ENCODE assay signal across 9 mouse cellular contexts in genomic region chr10:127569450-127569849, GRCm38 (mm10). TPM values are rescaled to one million over a fixed set of nuclear protein-coding genes. Genes with fewer than 3 reads are reported as not detected.
DNase-seq lines count a peak whose midpoint lies in the region; ATAC-seq lines count a peak whose summit lies in the region.
"Had no signal": no experiment of that assay in that cellular context is flagged by ENCODE, and none has a peak within 500 bp of the region (broad histone marks: within the 10 kb centered on the region; RNA-seq: fewer than 3 reads in every experiment).

No protein-coding gene starts in this region.

- no peak overlapping the region for H3K9ac ChIP-seq in heart, embryonic 12.5 days
- no peak overlapping the region for H3K9ac ChIP-seq in forebrain, embryonic 11.5 days (ENCODE audit: low read length)
- H3K9ac ChIP-seq in hindbrain, embryonic 14.5 days, result no peak overlapping the region

- peak; percentile 98 for DNase-seq in heart, adult 11 months
- DNase-seq in c-Kit-negative CD71-positive TER-119-positive erythroid progenitor cells, embryonic 14.5 days (ENCODE audit: low read depth, low spot score), result peak; percentile 52
- DNase-seq in forebrain, embryonic 11.5 days (ENCODE audit: low spot score), result peak; percentile 84
- DNase-seq in hindbrain, embryonic 14.5 days (ENCODE audit: low spot score), result peak; percentile 86
- DNase-seq in layer of hippocampus, postnatal 36 days, result peak; percentile 32 to 49
- peak; percentile 81 to 89 for DNase-seq in spleen, postnatal 10 days (ENCODE audit: low spot score in 2 of 2)

- H3K9me3 ChIP-seq in heart, embryonic 12.5 days (replicated peaks), result no peaks in the 10 kb centered on the region
- H3K9me3 ChIP-seq in forebrain, embryonic 11.5 days (ENCODE audit: control insufficient read depth, low read length), result no peaks in the 10 kb centered on the region
- no peaks in the 10 kb centered on the region for H3K9me3 ChIP-seq in hindbrain, embryonic 14.5 days (ENCODE audit: control insufficient read depth, low read length)

- 26% methylated on average over 3 of the region's 3 CpGs for WGBS in heart, embryonic 12.5 days
- 48% methylated on average over 3 of the region's 3 CpGs for WGBS in forebrain, embryonic 11.5 days
- WGBS in hindbrain, embryonic 14.5 days, result 32% methylated on average over 3 of the region's 3 CpGs

- peaks cover 65% of the 10 kb centered on the region for H3K36me3 ChIP-seq in heart, embryonic 12.5 days
- peaks cover 15% of the 10 kb centered on the region for H3K36me3 ChIP-seq in forebrain, embryonic 11.5 days (ENCODE audit: control insufficient read depth, insufficient read depth, low read length)
- H3K36me3 ChIP-seq in hindbrain, embryonic 14.5 days (replicated peaks; ENCODE audit: control insufficient read depth, insufficient read depth), result peaks cover 90% of the 10 kb centered on the region

- no peak overlapping the region for H3K4me3 ChIP-seq in heart, embryonic 12.5 days
- no peak overlapping the region for H3K4me3 ChIP-seq in forebrain, embryonic 11.5 days (ENCODE audit: low read depth, low read length)
- no peak overlapping the region for H3K4me3 ChIP-seq in hindbrain, embryonic 14.5 days (replicated peaks; ENCODE audit: low read length)

- H3K4me2 ChIP-seq in heart, embryonic 12.5 days, result no peak overlapping the region
- no peak overlapping the region for H3K4me2 ChIP-seq in forebrain, embryonic 11.5 days (ENCODE audit: low read depth, low read length, severe bottlenecking)
- no peak overlapping the region for H3K4me2 ChIP-seq in hindbrain, embryonic 14.5 days (replicated peaks)

- H3K27me3 ChIP-seq in heart, embryonic 12.5 days (replicated peaks), result no peaks in the 10 kb centered on the region
- H3K27me3 ChIP-seq in forebrain, embryonic 11.5 days (ENCODE audit: control insufficient read depth, insufficient read depth, low read length), result no peaks in the 10 kb centered on the region
- H3K27me3 ChIP-seq in hindbrain, embryonic 14.5 days (ENCODE audit: control insufficient read depth, insufficient read depth, low read length), result no peaks in the 10 kb centered on the region

- H3K27ac ChIP-seq in heart, embryonic 12.5 days (ENCODE audit: poor library complexity, severe bottlenecking), result no peak overlapping the region
- H3K27ac ChIP-seq in forebrain, embryonic 11.5 days (ENCODE audit: low read depth, low read length), result no peak overlapping the region
- no peak overlapping the region for H3K27ac ChIP-seq in hindbrain, embryonic 14.5 days

- no peak for ATAC-seq in heart, embryonic 12.5 days (ENCODE audit: insufficient number of reproducible peaks, low FRiP score)
- peak; percentile 51; the same call in 1 of the 2 replicates for ATAC-seq in forebrain, embryonic 11.5 days (replicated peaks; ENCODE audit: low FRiP score)
- peak; percentile 56; the same call in 1 of the 2 replicates for ATAC-seq in hindbrain, embryonic 14.5 days (ENCODE audit: low FRiP score)
- peak; percentile 40; the same call in 1 of the 2 replicates for ATAC-seq in megakaryocyte-erythroid progenitor cell, adult 5-6 weeks (replicated peaks; ENCODE audit: low FRiP score, low TSS enrichment, poor library complexity, severe bottlenecking)

- peaks cover 11% of the 10 kb centered on the region for H3K4me1 ChIP-seq in heart, embryonic 12.5 days (replicated peaks)
- H3K4me1 ChIP-seq in forebrain, embryonic 11.5 days (replicated peaks; ENCODE audit: control insufficient read depth, insufficient read depth, low read length), result no peaks in the 10 kb centered on the region
- no peaks in the 10 kb centered on the region for H3K4me1 ChIP-seq in hindbrain, embryonic 14.5 days (replicated peaks; ENCODE audit: control insufficient read depth, insufficient read depth, low read length)

RNA-seq across cellular contexts. Expression of gene Nxph4, which starts 35.1 kb away (rescaled TPM):
- polyA plus RNA-seq in heart, embryonic 12.5 days (2016; fragmentation: Nextera tagmentation; extraction: Ambion mirVana), result 0.33 and 0.65 TPM in 2 replicates
- polyA plus RNA-seq in forebrain, embryonic 11.5 days (2014; fragmentation: Nextera tagmentation; extraction: Ambion mirVana), result 37.6 and 40.4 TPM in 2 replicates
- polyA plus RNA-seq in hindbrain, embryonic 14.5 days (2014; fragmentation: Nextera tagmentation; extraction: Ambion mirVana), result 94.1 and 105 TPM in 2 replicates
- 1 to 10 TPM; 1.3 to 1.7 TPM for total RNA-seq in layer of hippocampus, postnatal 36 days (2021)
- total RNA-seq in megakaryocyte-erythroid progenitor cell, adult 5-6 weeks (2014; fragmentation: Nextera tagmentation), result not detected in 2 replicates
- not detected in 2 replicates for total RNA-seq in megakaryocyte-erythroid progenitor cell, adult 5-6 weeks (2017)
- total RNA-seq: neutrophil, adult 5-6 weeks had no signal

RNA-seq across cellular contexts. Expression of gene Shmt2, which starts 47.2 kb away (rescaled TPM):
- polyA plus RNA-seq in heart, embryonic 12.5 days (2016; fragmentation: Nextera tagmentation; extraction: Ambion mirVana), result 80.4 and 83.8 TPM in 2 replicates
- 112 and 123 TPM in 2 replicates for polyA plus RNA-seq in forebrain, embryonic 11.5 days (2014; fragmentation: Nextera tagmentation; extraction: Ambion mirVana)
- 45.6 and 47.4 TPM in 2 replicates for polyA plus RNA-seq in hindbrain, embryonic 14.5 days (2014; fragmentation: Nextera tagmentation; extraction: Ambion mirVana)
- total RNA-seq in layer of hippocampus, postnatal 36 days (2021), result 10 to 100 TPM; 27.4 to 29.9 TPM
- total RNA-seq in megakaryocyte-erythroid progenitor cell, adult 5-6 weeks (2014; fragmentation: Nextera tagmentation), result 159 and 164 TPM in 2 replicates
- total RNA-seq in megakaryocyte-erythroid progenitor cell, adult 5-6 weeks (2017), result 76.6 and 87.1 TPM in 2 replicates

RNA-seq across cellular contexts. Expression of gene Lrp1, which starts 51.5 kb away (rescaled TPM):
- 43.3 and 46.1 TPM in 2 replicates for polyA plus RNA-seq in heart, embryonic 12.5 days (2016; fragmentation: Nextera tagmentation; extraction: Ambion mirVana)
- 71.2 and 75.0 TPM in 2 replicates for polyA plus RNA-seq in forebrain, embryonic 11.5 days (2014; fragmentation: Nextera tagmentation; extraction: Ambion mirVana)
- 118 and 119 TPM in 2 replicates for polyA plus RNA-seq in hindbrain, embryonic 14.5 days (2014; fragmentation: Nextera tagmentation; extraction: Ambion mirVana)
- 100 to 1,000 TPM; 268 to 307 TPM for total RNA-seq in layer of hippocampus, postnatal 36 days (2021)
- total RNA-seq in megakaryocyte-erythroid progenitor cell, adult 5-6 weeks (2014; fragmentation: Nextera tagmentation), result 0.26 TPM in 1 of 2 replicates, not detected in the other
- 0.04 TPM in 1 of 2 replicates, not detected in the other for total RNA-seq in megakaryocyte-erythroid progenitor cell, adult 5-6 weeks (2017)

RNA-seq across cellular contexts. Expression of gene Ndufa4l2, which starts 54.7 kb away (rescaled TPM):
- 19.5 and 24.4 TPM in 2 replicates for polyA plus RNA-seq in heart, embryonic 12.5 days (2016; fragmentation: Nextera tagmentation; extraction: Ambion mirVana)
- polyA plus RNA-seq in forebrain, embryonic 11.5 days (2014; fragmentation: Nextera tagmentation; extraction: Ambion mirVana), result 5.9 and 6.1 TPM in 2 replicates
- polyA plus RNA-seq in hindbrain, embryonic 14.5 days (2014; fragmentation: Nextera tagmentation; extraction: Ambion mirVana), result 12.7 and 18.0 TPM in 2 replicates
- 1 to 10 TPM; 3.5 to 4.8 TPM for total RNA-seq in layer of hippocampus, postnatal 36 days (2021)
- total RNA-seq in megakaryocyte-erythroid progenitor cell, adult 5-6 weeks (2014; fragmentation: Nextera tagmentation), result not detected in 2 replicates
- not detected in 2 replicates for total RNA-seq in megakaryocyte-erythroid progenitor cell, adult 5-6 weeks (2017)
- total RNA-seq: neutrophil, adult 5-6 weeks had no signal

Comparison
In these comparisons a context has a peak if more than half of its experiments do, and no peak if none do; other contexts are left out.
1. DNase-seq: peak in every context shown above with its lines; median percentile 98 in heart, adult 11 months; 86 in hindbrain, embryonic 14.5 days; 85 in spleen, postnatal 10 days; 84 in forebrain, embryonic 11.5 days; 52 in c-Kit-negative CD71-positive TER-119-positive erythroid progenitor cells, embryonic 14.5 days; 40 in layer of hippocampus, postnatal 36 days.
2. RNA of gene Nxph4, which starts 35.1 kb away (polyA plus RNA-seq): 94.1 to 105 TPM in hindbrain, embryonic 14.5 days and 37.6 to 40.4 TPM in forebrain, embryonic 11.5 days; 0.33 to 0.65 TPM in heart, embryonic 12.5 days; every median in the first group is over 10 times any median in the second.